Mouse (Mus musculus) embryonic fibroblast, embryonic 13.5 days (primary cell): Measurements from ENCODE around the gene Nprl2.
"Not testable (repeated sequence)": the region's sequence is repeated elsewhere in the genome, so short reads cannot be mapped to it uniquely, and the experiment has no call there.

Source experiments
- CTCF ChIP-seq: IDR thresholded peaks from 2 replicates; pipeline ENCODE4 v1.5.1; 2011; ENCODE audit warnings: mild to moderate bottlenecking, control low read depth, low read length, moderate library complexity, borderline replicate concordance; ENCODE audit not compliant: insufficient read depth
- POLR2A ChIP-seq: IDR thresholded peaks from 2 replicates; pipeline ENCODE4 v1.6.1; 2011; ENCODE audit warnings: low read depth, mild to moderate bottlenecking, control low read depth, low read length, moderate library complexity

- TF ChIP-seq POLR2A, CTCF: not testable (repeated sequence)
These were observed 23.5 kb downstream of the Nprl2 start for GRCm38 (mm10) chr9:107565556-107565955.
